Mouse (Mus musculus) small intestine, adult 2 months (tissue): Measurements from ENCODE around the gene Rbfox1. TPM values are rescaled to one million over a fixed set of nuclear protein-coding genes. Genes with fewer than 3 reads are reported as not detected.

Experiments used
- H3K27ac ChIP-seq: fragments of 200-500 bp; 2 replicates; pipeline ENCODE4 v1.5.1; 2012; ENCODE audit warnings: low read depth, low read length, control low read depth, inconsistent platforms; ENCODE audit not compliant: insufficient read depth
- H3K27me3 ChIP-seq: fragments of 200-500 bp; 2 replicates; pipeline ENCODE4 v1.6.1; 2012; ENCODE audit warnings: mild to moderate bottlenecking, moderate library complexity, low read length, inconsistent platforms; ENCODE audit not compliant: control insufficient read depth, insufficient read depth
- H3K36me3 ChIP-seq: fragments of 200-500 bp; 2 replicates; pipeline ENCODE4 v1.6.1; 2012; ENCODE audit warnings: mild to moderate bottlenecking, low read length, control low read depth, inconsistent platforms; ENCODE audit not compliant: control insufficient read depth, insufficient read depth
- H3K4me1 ChIP-seq: fragments of 200-500 bp; 2 replicates; pipeline ENCODE4 v1.6.1; 2012; ENCODE audit warnings: low read length, inconsistent platforms, mixed read lengths; ENCODE audit not compliant: control insufficient read depth, insufficient read depth, insufficient read length
- H3K4me3 ChIP-seq: fragments of 200-500 bp; 2 replicates; pipeline ENCODE4 v1.5.1; 2012; ENCODE audit warnings: low read depth, mild to moderate bottlenecking, control low read depth, inconsistent platforms, low read length, moderate library complexity
- CTCF ChIP-seq: fragments of 200-500 bp; IDR thresholded peaks from 2 replicates; pipeline ENCODE4 v1.5.1; 2012; ENCODE audit warnings: low read depth, mild to moderate bottlenecking, control low read depth, inconsistent platforms, low read length, moderate library complexity, mixed read lengths; ENCODE audit not compliant: insufficient replicate concordance, insufficient read length; ENCODE audit errors: extremely low read depth
- POLR2A ChIP-seq: fragments of 200-500 bp; IDR thresholded peaks from 2 replicates; pipeline ENCODE4 v1.6.1; 2012; ENCODE audit warnings: low read depth, mild to moderate bottlenecking, control low read depth, inconsistent platforms, low read length, moderate library complexity
- WGBS: fragments of 180-500 bp; shearing (Covaris S2); methylation state at CpG from one replicate; pipeline ENCODE4 v1.1.7; 2018; 5-methylcytosine and 5-hydroxymethylcytosine counted together
- polyA plus RNA-seq: library from polyadenylated mRNA; depleted of rRNA; stranded (reverse); fragments of >200 nt; gene quantifications from 2 replicates; pipeline ENCODE4 v1.2.3, GENCODE M21; 2012

Gene Rbfox1
- polyA plus RNA-seq, 1 experiment: 0.72 TPM

- Histone ChIP-seq H3K4me3 (no peak overlapping the region), H3K27me3 (no peaks in the 10 kb centered on the region), H3K4me1 (no peaks in the 10 kb centered on the region), H3K36me3 (no peaks in the 10 kb centered on the region), H3K27ac (no peak overlapping the region)
- TF ChIP-seq POLR2A (no peak), CTCF (no peak)
- 77% methylated on average over 11 of the region's 11 CpGs for WGBS
Measured at GRCm38 (mm10) chr16:6350256-6350655, 465.1 kb downstream of the Rbfox1 start.

GRCm38 (mm10) chr16:6353191-6353590, 468.0 kb downstream of the Rbfox1 start:
- Histone ChIP-seq H3K4me1 (no peaks in the 10 kb centered on the region), H3K36me3 (no peaks in the 10 kb centered on the region), H3K27me3 (no peaks in the 10 kb centered on the region), H3K27ac (no peak overlapping the region), H3K4me3 (no peak overlapping the region)
- WGBS: 72% methylated on average over 5 of the region's 5 CpGs
- no peak for TF ChIP-seq CTCF

GRCm38 (mm10) chr16:6356931-6357330, 471.8 kb downstream of the Rbfox1 start:
- Histone ChIP-seq H3K27me3 (no peaks in the 10 kb centered on the region), H3K4me3 (no peak overlapping the region), H3K27ac (no peak overlapping the region), H3K4me1 (no peaks in the 10 kb centered on the region), H3K36me3 (no peaks in the 10 kb centered on the region)
- 72% methylated on average over 3 of the region's 3 CpGs for WGBS
- TF ChIP-seq CTCF: no peak
- TF ChIP-seq POLR2A: no peak

DNA sequence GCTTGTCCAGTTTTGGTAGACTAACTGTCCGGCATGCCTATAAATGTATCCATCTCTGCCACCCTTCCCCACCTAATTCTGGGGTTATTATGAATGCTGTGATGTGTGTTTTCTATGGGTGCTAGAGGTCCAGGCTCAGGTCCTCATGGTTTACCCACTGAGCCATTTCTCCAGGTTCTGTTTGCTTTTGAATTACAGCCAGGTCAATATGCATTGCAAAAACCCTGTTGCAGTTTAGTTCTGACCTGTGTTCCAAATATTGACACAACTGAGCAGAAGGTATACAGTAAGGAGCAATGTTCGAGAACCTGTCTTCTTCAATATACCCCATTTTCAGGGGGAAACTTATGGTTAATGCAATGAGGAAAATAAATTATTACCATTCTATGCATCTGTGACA, 480.6 kb downstream of the Rbfox1 start:
- no peaks in the 10 kb centered on the region for H3K36me3 ChIP-seq
- H3K4me3 ChIP-seq: no peak overlapping the region
- no peak for TF ChIP-seq POLR2A
- no peak for TF ChIP-seq CTCF
- H3K4me1 ChIP-seq: no peaks in the 10 kb centered on the region
- no peak overlapping the region for H3K27ac ChIP-seq
- no peaks in the 10 kb centered on the region for H3K27me3 ChIP-seq
- 73% methylated on average over 2 of the region's 2 CpGs for WGBS

DNA sequence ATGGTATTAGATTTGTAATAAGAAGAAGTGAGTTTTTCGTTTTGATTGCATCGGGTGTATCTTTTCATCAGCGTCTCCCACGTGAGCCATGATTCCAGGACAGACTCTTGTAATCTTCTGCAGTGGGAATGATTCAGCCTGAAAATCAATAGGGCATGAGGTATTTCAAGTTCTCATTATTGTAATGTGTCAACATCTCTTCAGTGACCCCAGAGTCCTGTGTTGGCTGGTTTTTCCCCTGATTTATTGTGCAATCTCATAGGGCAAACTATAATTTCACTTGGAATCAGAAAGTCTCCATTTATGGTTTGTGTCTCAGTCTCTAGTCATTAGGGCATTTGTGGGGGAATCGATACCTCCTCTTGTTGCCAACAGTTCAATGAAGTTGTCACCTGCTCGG, 481.5 kb downstream of the Rbfox1 start:
- no peak overlapping the region for H3K27ac ChIP-seq
- WGBS: 70% methylated on average over 6 of the region's 6 CpGs
- no peaks in the 10 kb centered on the region for H3K36me3 ChIP-seq
- H3K4me1 ChIP-seq: no peaks in the 10 kb centered on the region
- TF ChIP-seq POLR2A (no peak), CTCF (no peak)
- no peak overlapping the region for H3K4me3 ChIP-seq
- no peaks in the 10 kb centered on the region for H3K27me3 ChIP-seq

DNA sequence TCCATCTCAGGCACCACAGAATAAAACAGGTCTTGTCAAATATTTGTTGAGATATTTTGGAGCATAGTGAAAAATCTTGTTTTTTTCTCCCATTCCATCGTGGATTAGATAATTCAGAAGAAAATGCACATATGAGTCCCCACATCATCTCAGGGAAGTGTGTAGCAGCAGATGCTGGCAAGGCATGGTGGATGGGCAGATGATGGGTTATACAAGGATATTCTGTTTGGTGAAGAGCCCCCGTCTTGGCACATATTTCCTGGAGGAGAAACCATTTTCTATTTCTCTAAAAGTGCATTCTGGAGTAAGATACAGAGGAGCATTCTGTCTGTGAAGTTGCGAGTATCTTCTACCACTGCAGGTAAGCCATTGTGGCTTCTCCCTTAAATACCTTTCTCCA, 495.8 kb downstream of the Rbfox1 start:
- Histone ChIP-seq H3K27ac (no peak overlapping the region), H3K27me3 (no peaks in the 10 kb centered on the region), H3K4me3 (no peak overlapping the region), H3K4me1 (no peaks in the 10 kb centered on the region), H3K36me3 (no peaks in the 10 kb centered on the region)
- TF ChIP-seq CTCF (no peak), POLR2A (no peak)
- WGBS: 79% methylated on average over 3 of the region's 3 CpGs

GRCm38 (mm10) chr16:6381572-6381971, 496.4 kb downstream of the Rbfox1 start:
- 60% methylated on average over 2 of the region's 2 CpGs for WGBS
- no peak overlapping the region for H3K4me3 ChIP-seq
- H3K36me3 ChIP-seq: no peaks in the 10 kb centered on the region
- no peaks in the 10 kb centered on the region for H3K4me1 ChIP-seq
- TF ChIP-seq CTCF (no peak), POLR2A (no peak)
- no peak overlapping the region for H3K27ac ChIP-seq
- no peaks in the 10 kb centered on the region for H3K27me3 ChIP-seq

GRCm38 (mm10) chr16:6382712-6383111, 497.6 kb downstream of the Rbfox1 start:
- no peaks in the 10 kb centered on the region for H3K4me1 ChIP-seq
- H3K27me3 ChIP-seq: no peaks in the 10 kb centered on the region
- H3K36me3 ChIP-seq: no peaks in the 10 kb centered on the region
- no peak for TF ChIP-seq CTCF
- TF ChIP-seq POLR2A: no peak
- H3K27ac ChIP-seq: no peak overlapping the region
- no peak overlapping the region for H3K4me3 ChIP-seq
- WGBS: 80% methylated on average over 5 of the region's 5 CpGs
